Mouse (Mus musculus): ENCODE results near the gene Trp53tg5.

Trp53tg5 gene

GRCm38 (mm10) chr2:164432541-164433191, 40.9 kb downstream of the Trp53tg5 start:
- no peak for DNase-seq (ENCODE audit: low spot score in 2 of 2)

- no peak for DNase-seq (ENCODE audit: low spot score in 2 of 2)
Observed at GRCm38 (mm10) chr2:164431676-164432465, 41.7 kb downstream of the Trp53tg5 start.

- DNase-seq (ENCODE audit: low spot score in 2 of 2): no peak
Observed at GRCm38 (mm10) chr2:164430697-164431096, 42.8 kb downstream of the Trp53tg5 start.

- no peak for DNase-seq (ENCODE audit: low spot score in 2 of 2)
Observed at GRCm38 (mm10) chr2:164429881-164430615, 43.5 kb downstream of the Trp53tg5 start.

- no peak for DNase-seq (ENCODE audit: low spot score in 2 of 2)
Observed at GRCm38 (mm10) chr2:164428451-164428850, 45.1 kb downstream of the Trp53tg5 start.

- no peak for DNase-seq (ENCODE audit: low spot score in 2 of 2)
Observed at GRCm38 (mm10) chr2:164426952-164427351, 46.6 kb downstream of the Trp53tg5 start.

- DNase-seq (ENCODE audit: low spot score in 2 of 2): no peak
Observed at GRCm38 (mm10) chr2:164426121-164426520, 47.4 kb downstream of the Trp53tg5 start.

- DNase-seq (ENCODE audit: low spot score in 2 of 2): no peak
Observed at GRCm38 (mm10) chr2:164425401-164425800, 48.1 kb downstream of the Trp53tg5 start.

- no peak for DNase-seq (ENCODE audit: low spot score in 2 of 2)
Observed at GRCm38 (mm10) chr2:164424406-164424805, 49.1 kb downstream of the Trp53tg5 start.

- no peak for DNase-seq (ENCODE audit: low spot score in 2 of 2)
Observed at GRCm38 (mm10) chr2:164423464-164423863, 50.1 kb downstream of the Trp53tg5 start.

- DNase-seq (ENCODE audit: low spot score in 2 of 2): no peak
Observed at GRCm38 (mm10) chr2:164422675-164423393, 50.7 kb downstream of the Trp53tg5 start.

GRCm38 (mm10) chr2:164421979-164422378, 51.5 kb downstream of the Trp53tg5 start:
- DNase-seq (ENCODE audit: low spot score in 2 of 2): no peak

- no peak for DNase-seq (ENCODE audit: low spot score in 2 of 2)
Observed at GRCm38 (mm10) chr2:164421306-164421705, 52.2 kb downstream of the Trp53tg5 start.

All from frontal cortex, postnatal 25 days (tissue).